Mouse (Mus musculus) lung, adult 10 weeks (tissue): Measurements from ENCODE around the gene 1700021F05Rik. TPM values are rescaled to one million over a fixed set of nuclear protein-coding genes. Genes with fewer than 3 reads are reported as not detected.

Source experiments
- polyA plus RNA-seq: library from polyadenylated mRNA; stranded (reverse); fragments of 350-450 nt; fragmentation: Illumina TruSeq; extraction: RNeasy Lipid Tissue Mini Kit (QIAGEN cat#74804); gene quantifications from one replicate; pipeline ENCODE4 v1.2.3, GENCODE M21; 2014; ENCODE audit warnings: low read depth, low replicate concordance; ENCODE audit not compliant: insufficient read depth

Gene 1700021F05Rik
- 26.5 TPM for polyA plus RNA-seq

GRCm38 (mm10) chr10:43540442-43541152 is at the start of gene 1700021F05Rik:
Gene 1700021F05Rik, minus strand, starts transcription at chr10:43540994.

DNA sequence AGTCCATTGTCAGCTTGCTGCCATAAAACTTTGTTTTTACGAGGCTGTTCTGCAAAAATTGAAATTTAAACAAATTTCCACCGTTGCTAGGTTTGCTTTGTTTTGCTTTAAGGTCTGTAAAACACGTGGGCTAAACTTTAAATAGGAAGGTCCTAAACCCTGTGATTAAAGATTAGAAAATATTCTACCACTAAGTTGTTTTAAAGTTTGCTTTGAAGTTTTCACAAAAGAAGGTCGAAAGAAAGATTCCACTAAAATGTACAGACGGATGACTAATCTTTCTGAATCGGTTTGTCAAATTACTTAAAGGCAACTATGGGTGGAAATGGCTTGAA is 37.2 kb upstream of the 1700021F05Rik start, which contains the start of gene Cd24a:
Gene Cd24a (plus strand): TSS at position 288 of the 335 bp plus-strand sequence.

GRCm38 (mm10) chr10:43523931-43524330 is 16.9 kb downstream of the 1700021F05Rik start, which contains the start of gene Gm9803:
Gene Gm9803, plus strand, starts transcription at chr10:43524084.

DNA sequence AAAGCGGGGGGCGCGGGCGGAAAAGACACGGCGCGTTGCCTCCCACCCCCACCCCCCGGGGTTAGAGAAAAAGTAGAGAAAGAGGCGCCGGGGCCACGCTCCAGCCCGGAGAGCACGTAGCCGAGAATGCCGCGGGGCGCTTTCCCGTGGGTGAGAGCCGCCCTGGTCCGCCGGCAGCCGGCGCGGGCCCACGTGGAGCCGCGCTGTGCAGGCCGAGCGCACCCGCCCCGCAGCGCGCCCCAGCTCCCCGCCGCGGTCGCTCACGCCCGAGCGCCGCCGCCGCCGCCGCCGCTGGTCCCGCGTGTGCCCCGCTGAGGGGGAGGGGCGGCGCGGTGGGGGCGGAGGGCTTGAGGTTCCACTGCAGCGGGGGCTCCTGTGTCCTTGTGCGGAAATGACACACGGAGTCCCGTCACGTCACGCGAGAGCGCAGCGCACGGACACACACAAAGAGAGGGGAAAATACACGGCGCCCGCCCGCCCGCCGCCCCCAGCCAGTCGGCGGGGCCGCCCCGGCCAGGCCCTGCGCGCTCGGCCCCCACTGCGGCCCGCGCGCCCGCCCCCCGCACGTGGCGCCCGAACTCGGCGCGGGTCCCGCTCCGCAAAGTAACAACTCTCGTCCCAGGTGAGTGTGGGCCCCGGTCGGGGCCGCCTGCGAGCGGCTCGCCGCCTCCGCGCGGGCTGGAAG is 61.9 kb downstream of the 1700021F05Rik start, which contains the start of gene Bend3:
Gene Bend3 (plus strand): TSS at position 81 of the 685 bp plus-strand sequence.

Other genes with a start within 250 kb of the 1700021F05Rik start
- 1.1 TPM for gene Bend3, start 62.2 kb downstream of the 1700021F05Rik start, polyA plus RNA-seq
- gene Gm9803, start 16.9 kb downstream of the 1700021F05Rik start, polyA plus RNA-seq = 7.2 TPM
- gene Cd24a, start 37.3 kb upstream of the 1700021F05Rik start, polyA plus RNA-seq = 246 TPM